Mouse (Mus musculus): ENCODE results near the gene Ifit1.
"Not testable (repeated sequence)": the region's sequence is repeated elsewhere in the genome, so short reads cannot be mapped to it uniquely, and the experiment has no call there.

Ifit1 gene

DNA sequence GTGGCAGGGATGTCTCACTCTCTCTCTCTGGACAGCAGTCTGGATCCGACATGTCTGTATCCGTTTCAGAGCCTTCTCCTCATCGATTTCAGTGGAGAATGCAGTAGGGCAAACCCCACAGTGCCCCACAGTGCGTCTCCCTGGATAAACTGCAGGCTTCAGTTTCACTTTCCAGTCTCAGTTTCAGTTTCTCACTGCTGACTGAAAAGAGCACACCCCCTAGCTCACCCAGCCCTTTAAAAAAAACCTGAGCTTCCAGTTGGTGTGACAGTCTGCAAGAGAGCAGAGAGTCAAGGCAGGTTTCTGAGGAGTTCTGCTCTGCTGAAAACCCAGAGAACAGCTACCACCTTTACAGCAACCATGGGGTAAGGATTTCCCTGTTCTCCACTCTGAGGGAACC, at the start of gene Ifit1, which contains the start of gene Ifit1bl2:
Gene Ifit1 (plus strand): TSS at position 249 of the 400 bp plus-strand sequence.
Gene Ifit1bl2 (minus strand): TSS at position 121 of the 400 bp plus-strand sequence.
- in situ Hi-C loops (cut with MboI), result no loop called here

DNA sequence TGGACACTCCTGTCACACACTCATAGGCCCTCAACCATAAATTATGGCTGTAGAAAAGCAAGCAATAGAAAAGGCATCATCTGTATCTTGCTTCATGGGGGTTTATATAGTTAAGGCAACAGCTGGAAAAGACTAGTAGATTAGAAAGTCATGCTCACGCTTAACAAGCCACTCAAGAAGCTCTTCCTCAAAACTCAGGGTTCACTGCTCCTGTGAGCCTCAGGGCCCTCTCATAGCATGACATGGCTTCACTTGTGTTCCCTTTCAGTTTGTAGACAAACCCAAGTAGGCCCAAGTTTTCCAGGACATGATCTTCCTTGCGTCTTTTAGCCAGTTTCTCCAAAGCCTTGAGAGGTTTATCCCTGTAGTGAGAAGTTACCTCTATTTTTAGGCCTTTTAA, 47.2 kb upstream of the Ifit1 start:
- in situ Hi-C loops (cut with MboI), result no loop called here

DNA sequence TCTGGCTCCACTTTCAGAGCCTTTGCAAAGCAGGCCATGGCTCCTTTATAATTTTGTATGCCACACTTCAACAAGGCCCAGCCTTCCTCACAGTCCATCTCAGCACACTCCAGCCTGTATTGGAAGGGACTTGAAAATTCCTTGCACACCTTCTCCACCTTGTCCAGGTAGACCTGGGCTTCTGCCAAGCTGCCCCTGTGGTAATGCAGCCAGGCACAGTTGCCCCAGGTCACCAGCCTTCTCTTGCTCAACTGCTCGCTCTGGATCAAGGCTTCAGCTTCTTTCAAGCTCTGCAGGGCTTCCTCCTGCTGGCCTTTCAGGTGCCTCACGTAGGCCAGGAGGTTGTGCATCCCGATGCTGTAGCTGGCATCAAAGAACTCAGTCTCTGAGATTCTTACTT, 46.1 kb upstream of the Ifit1 start:
- in situ Hi-C loops (cut with MboI), result not testable (repeated sequence)

DNA sequence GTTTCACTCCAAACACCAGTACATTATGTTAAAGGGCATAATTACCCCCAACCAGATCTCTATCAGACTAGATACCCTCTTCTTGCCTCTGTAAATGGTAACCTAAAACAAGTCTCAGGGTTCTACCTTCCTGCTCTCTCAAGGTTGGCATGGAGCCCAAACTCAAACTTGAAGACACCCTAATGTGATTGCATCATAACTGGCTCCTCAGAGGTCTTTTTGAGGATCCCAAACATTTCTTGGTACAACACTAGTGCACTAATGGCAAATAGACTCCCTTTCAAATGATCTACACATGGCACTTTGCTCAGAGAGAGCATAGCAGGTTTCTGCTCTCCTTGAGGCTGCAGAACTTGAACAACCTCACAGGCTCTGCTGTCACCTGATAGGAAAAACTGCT, 43.9 kb upstream of the Ifit1 start:
- in situ Hi-C loops (cut with MboI), result no loop called here

DNA sequence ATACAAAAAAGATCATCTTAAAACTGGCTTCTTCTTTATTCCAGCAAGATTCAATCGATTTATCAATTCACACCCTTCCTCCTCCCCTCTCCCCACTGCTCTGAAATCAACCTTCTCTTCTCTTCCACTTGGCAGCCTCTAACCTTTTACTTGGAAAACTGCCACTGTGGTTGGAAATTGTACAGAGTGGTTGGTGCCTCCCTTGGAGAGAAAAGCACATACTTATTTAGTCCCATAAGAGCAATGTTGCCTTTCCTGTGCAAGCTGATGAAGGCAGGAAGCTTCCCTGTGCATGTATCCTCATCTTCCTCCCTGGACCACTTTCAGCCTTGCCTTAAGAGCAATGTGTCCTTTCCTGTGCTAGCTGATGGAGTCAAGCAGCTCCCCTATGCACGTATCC, 42.3 kb upstream of the Ifit1 start:
- in situ Hi-C loops (cut with MboI), result no loop called here

DNA sequence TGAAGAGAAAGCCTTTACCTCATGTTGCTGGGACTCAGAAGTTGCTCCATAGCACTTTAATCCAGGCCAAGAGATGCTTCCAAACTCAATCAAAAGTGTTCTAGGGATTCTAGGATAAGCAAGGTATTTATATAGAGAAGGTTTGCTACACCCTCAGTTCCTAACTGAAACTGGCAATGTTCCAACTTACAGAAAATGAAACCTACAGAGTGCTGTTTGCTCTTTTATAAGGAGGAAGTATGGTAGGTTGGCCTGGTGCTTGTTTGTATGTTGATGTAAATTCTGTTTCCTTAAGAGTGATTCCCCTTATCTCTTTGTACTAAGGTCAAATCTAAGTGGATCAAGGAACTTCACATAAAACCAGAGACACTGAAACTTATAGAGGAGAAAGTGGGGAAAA, 41.4 kb upstream of the Ifit1 start:
- in situ Hi-C loops (cut with MboI), result not testable (repeated sequence)

DNA sequence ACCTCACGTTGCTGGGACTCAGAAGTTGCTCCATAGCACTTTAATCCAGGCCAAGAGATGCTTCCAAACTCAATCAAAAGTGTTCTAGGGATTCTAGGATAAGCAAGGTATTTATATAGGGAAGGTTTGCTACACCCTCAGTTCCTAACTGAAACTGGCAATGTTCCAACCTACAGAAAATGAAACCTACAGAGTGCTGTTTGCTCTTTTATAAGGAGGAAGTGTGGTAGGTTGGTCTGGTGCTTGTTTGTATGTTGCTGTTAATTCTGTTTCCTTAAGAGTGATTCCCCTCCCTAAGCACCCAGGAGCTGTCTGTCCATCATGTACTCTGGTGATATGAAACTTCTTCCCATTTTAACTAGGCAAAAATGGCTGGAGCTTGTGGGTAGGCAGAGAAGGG, 38.8 kb upstream of the Ifit1 start, which contains the start of gene Ifit1bl1:
Gene Ifit1bl1 (minus strand): TSS at position 69 of the 400 bp plus-strand sequence.
- in situ Hi-C loops (cut with MboI), result not testable (repeated sequence)

DNA sequence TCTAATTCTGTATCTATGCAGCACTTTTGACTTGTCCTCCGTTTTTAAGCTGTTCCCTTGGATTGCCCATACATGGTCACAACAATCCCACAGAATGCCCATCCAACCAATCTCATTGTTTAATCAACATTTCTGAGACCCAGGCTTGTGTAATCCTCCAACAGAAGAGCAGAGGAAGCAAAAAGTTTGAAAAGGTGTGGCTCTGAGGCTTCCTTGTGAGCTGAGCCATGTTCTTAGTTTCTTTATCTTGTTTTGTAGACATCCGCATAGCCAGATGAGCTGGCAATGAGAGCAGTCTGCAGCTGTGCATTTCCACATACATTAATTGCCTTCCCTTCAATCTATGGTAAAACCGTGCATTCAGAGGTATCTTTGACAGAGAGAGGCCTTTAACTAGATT, 35.2 kb upstream of the Ifit1 start:
- in situ Hi-C loops (cut with MboI), result no loop called here

DNA sequence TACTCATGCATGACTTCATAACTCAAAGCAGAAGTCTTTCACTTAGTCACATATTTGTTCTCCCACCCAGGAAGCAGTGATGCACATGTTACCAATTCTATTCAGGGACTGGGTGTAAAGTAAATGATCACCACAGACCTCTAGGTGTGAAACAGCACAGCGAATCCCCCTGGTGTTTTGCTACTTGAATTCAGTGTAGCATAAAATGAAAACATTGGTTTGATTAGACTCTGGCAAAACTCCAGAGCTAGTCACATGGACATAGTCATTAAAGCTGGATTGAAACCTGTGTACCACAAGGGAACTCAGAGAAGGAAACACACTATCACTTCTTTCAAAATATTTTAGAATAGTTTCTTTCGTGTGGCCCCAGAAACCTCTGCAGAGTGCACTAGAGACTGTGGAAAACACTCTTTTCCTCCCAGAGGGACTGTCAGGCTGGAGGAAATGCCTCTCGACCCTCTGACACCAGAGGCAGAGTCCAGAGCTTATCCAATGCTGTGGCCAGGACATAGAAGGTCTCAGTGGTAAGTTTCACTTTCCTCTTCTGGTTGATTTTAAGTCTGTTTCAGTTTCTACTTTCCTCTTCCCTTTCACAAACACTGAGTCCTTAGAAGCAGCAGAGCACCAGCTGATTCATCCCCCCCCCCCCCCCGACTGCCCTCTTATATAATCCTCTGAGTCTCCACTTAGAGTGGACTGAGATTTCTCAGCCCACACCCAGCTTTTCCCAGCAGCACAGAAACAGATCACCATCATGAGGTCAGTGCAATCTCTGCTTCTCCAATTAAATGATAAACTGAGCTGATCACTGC, 33.2 kb upstream of the Ifit1 start, which contains the start of gene Ifit3b:
Gene Ifit3b (plus strand): TSS at position 734 of the 815 bp plus-strand sequence.
- in situ Hi-C loops (cut with MboI), result not testable (repeated sequence)

DNA sequence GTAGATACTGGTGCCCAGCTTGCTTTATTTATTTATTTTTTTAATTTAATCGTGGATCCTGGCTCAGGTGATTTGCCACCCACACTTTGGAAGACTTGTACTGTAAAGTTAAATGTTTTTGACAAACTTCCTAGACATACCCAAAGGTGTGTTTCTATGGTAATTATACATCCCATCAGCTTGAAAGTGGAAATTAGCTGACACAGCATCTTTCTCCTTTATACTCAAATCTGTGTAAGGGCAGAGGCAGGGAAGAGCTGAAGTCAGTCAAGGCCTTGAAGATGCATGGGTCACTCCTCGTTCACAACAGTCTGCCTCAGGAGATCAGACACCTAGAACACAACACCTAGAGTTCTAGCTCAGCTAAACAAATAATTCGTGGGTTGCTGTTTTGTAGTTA, 30.6 kb upstream of the Ifit1 start:
- in situ Hi-C loops (cut with MboI), result not testable (repeated sequence)

DNA sequence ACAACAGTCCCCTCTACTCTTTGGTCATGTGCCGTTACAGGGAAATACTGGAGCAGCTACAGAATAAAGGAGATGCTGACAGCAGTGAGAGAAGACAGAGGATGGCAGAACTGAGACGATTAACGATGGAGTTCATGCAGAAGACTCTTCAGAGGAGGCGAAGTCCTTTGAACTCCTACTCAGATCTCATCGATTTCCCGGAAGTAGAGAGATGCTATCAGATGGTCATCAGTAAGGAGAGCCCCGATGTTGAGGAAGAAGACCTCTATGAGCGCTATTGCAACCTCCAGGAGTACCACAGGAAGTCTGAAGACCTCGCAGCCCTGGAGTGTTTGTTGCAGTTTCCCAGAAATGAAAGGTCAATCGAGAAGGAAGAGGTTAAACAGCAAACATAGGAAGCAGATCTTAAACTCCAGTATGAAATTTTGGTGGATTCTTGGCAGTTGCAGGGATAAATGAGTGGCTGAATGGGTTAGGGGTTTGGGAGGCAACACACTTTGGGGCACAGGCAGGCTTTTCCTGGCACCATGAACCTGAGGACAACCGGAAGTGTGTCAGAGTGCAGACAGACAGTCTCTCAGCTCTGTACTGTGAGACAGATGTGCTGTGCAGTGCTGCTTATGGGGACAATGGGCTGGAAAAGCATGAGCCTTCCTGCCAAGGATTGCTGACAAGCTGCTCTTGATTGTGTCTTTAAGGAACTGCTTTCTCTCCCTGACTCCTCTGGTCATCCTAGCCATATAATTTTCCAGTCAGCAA, 28.2 kb upstream of the Ifit1 start:
- in situ Hi-C loops (cut with MboI), result not testable (repeated sequence)

DNA sequence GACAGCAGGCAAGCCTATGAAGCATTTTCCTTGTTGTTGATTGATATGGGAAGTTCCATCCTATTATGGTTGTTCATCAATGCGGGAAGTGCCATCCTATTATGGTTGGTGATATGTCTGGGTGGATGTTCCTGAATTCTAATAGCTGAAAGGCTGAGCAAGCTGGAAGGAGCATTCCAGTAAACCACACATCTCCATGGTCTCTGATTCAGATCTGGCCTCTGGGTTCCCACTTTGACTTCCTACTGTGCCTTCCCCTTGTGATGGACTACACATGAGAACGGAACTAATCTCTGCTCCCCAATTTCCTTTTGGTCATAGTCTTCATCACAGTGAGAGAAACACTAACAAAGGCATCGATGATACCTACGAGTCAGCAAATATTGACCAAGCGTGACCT, 19.8 kb upstream of the Ifit1 start:
- in situ Hi-C loops (cut with MboI), result no loop called here

DNA sequence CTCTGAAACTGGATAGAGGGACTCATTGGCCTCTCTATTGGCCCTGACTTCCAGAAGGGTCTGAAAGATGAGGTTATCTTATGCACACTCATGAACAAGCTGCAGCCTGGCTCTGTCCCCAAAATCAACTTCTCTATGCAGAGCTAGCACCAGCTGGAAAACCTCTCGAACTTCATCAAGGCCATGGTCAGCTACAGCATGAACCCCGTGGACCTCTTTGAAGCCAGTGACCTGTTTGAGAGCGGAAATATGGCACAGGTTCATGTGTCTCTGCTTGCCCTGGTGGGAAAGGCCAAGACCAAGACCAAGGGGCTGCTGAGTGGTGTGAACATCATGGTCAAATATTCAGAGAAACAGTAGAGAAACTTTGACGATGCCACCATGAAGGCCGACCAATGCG, 16.9 kb upstream of the Ifit1 start:
- in situ Hi-C loops (cut with MboI), result no loop called here

DNA sequence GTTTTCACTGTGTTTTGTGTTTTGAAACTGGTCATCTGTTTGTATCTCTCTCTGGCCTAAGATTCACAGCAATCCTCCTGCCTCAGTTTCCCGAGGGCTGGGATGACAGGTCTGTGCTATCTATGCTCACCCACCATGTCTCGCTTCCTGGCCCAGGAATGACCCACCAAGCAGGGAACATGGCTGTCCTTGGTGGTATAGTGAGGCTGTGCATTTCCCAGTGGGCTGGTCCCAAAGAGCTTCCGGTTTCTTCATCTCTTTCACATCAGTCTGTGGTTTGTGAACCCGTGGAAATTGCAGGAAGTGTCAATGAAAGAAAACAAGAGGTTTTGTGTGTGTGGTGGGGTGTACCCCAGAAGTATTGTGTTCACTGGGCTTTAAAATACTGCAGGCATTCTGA, 16.0 kb upstream of the Ifit1 start:
- in situ Hi-C loops (cut with MboI), result no loop called here

DNA sequence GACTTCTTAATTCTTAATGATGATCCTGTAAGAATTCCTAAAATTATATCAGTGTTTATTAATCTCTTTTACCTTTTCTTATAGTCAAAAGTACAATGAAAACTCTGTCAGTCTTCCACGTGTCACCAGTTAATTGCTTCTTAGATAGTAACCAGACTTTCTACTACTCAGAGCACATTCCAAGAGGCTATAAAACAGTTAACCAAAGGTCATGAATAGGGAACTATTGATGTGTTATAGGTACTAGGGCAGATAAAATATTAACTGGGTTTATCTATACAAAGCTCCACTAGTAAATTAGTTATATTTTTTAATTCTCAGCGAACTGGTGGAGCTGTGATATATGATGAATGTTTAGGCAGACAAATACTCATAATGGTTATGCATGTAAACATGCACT, 13.2 kb upstream of the Ifit1 start:
- in situ Hi-C loops (cut with MboI), result no loop called here

DNA sequence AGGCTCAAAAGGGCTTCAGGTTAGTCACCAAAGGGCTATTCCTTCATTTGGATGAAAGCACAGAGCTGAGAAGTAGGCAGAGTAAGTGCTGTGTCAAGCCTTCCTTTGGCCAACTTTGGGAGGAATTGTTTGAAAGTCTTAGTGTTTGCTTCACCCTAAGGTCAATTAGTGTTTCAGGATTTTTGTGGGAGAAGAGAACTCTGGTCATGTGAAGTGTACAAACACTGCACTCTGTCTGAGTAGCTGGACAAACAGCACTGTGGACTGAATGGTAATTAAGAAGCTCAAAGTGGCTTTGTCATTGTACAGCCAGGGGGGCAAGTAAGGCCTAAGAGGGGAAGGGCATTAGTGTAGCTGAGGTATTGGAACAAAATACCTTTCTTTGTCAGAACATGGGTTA, 9.2 kb upstream of the Ifit1 start:
- in situ Hi-C loops (cut with MboI), result no loop called here

DNA sequence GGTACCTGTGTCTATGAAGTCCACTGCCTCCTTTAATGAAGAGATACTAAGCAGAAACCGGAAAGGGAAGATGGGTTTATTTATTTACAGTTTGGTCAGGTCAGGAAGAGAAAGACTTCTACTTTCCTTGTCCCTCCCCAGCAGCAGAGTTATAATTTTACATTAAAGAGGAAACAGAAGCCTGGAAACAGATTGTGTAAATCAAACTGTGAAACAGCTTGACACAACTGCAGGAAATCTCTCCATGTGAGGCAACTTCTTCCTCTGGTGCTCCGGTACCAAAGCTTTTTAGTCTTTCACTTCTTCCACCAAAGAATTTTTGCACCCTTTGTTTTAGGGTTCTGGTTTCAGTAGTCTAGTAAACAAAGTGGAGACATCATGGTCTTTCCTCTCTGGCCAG, 7.2 kb upstream of the Ifit1 start:
- in situ Hi-C loops (cut with MboI), result no loop called here

DNA sequence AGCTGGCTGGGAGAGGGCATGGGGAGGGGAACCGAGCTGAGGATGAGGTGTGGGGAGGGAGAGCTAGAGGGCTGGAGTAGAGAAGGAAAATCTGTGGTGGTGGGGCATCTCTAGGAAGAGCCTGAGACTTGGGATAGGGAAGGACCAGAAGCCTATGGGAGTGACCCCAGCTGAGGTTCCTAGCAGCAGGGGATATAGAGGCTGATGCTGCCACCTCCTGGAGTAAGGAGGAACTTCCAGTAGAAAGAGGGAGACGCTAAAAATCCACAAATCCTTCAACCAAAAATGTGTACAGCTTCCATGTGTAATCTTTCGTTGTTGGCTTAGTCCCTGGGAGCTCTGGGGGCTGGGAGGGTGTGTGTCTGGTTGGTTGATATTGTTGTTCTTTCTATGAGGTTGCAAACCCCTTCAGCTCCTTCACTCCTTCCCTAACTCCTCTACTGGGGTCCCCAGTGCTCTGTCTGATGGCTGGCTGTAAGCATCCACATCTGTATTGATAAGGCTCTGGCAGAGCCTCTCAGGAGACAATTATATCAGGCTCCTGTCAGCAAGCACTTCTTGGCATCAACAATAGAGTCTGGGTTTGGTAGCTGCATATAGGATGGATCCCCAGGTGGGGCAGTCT, 3.6 kb upstream of the Ifit1 start:
- in situ Hi-C loops (cut with MboI), result loop anchor here (5.0 kb wide), 1 partner anchor 90 kb away; no protein-coding TSS in a partner anchor

DNA sequence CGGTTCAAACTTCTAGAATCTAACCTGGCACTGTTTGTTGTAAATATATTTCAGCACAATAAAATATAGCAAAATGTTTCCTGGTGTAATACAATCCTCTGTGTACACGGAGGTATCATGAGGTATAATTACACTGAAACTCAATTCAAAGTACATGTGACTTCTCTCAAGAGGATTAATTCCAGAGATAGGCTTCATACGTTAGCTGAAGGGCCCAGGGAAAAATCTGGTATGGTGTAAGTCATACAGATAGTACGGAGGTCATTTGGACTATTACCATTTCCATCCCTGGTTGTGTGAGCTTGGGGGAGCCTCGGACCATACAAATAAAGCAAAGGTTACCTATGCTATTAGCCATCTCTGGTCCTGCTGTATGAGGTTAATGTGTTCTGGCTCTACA, 1.9 kb downstream of the Ifit1 start:
- in situ Hi-C loops (cut with MboI), result no loop called here

DNA sequence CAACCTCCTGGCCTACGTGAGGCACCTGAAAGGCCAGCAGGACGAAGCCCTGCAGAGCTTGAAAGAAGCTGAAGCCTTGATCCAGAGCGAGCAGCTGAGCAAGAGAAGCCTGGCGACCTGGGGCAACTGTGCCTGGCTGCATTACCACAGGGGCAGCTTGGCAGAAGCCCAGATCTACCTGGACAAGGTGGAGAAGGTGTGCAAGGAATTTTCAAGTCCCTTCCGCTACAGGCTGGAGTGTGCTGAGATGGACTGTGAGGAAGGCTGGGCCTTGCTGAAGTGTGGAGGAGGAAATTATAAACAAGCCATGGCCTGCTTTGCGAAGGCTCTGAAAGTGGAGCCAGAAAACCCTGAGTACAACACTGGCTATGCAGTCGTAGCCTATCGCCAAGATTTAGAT, 7.0 kb downstream of the Ifit1 start:
- in situ Hi-C loops (cut with MboI), result not testable (repeated sequence)

DNA sequence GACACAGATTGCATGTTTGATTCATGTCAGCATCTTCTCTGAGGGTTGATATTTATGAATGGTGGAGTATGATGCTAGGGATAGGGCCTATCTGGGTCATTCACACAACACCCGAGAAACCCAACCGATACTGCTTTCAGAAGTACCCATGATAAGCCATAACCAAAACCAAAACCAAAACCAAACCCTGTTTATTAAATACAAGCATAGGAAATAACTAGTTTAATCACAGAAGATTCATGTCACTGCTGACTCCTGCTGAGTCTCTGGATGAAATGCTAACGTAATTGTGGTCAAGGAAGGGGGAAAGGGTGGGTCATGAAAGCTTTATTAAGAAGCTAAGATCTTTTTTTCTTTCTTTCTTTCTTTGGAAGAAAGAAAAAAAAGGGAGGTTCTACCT, 9.6 kb downstream of the Ifit1 start:
- in situ Hi-C loops (cut with MboI), result loop anchor here (25.0 kb wide), 1 partner anchor 313 kb away; no protein-coding TSS in a partner anchor

DNA sequence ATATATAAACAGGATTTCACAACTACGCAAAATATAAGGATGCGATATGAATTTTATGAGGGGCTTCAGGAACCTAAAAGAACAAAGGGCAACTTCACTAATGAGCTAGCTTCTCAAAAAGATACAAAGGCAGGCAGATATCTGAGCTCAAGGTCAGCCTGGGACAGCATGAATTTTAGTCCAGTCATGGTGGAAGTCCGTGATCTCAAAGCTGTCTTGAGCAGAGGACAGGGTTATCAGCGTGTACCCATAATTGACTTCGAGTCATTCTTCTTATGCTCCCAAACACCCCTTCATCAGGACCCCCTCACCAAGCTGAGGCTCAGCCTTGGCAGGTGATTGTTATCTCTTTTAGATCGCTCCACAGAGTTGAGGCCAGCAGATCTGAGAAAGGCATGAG, 10.3 kb downstream of the Ifit1 start:
- in situ Hi-C loops (cut with MboI), result loop anchor here (25.0 kb wide), 1 partner anchor 314 kb away; no protein-coding TSS in a partner anchor
